Mouse (Mus musculus) megakaryocyte-erythroid progenitor cell, adult 5-6 weeks (primary cell): ENCODE data around the gene Cog7. TPM values are rescaled to one million over a fixed set of nuclear protein-coding genes. Genes with fewer than 3 reads are reported as not detected.

Experiments used
- ATAC-seq: replicated peaks from 2 replicates; pipeline ENCODE4 v1.8.0; 2016; ENCODE audit warnings: mild to moderate bottlenecking, inconsistent platforms; ENCODE audit not compliant: severe bottlenecking, poor library complexity, low FRiP score, low TSS enrichment
- total RNA-seq, 2 experiments: library from RNA; stranded (forward) in 1 of 2; stranded (reverse) in 1 of 2; fragments of 200-1000, 215-1000 nt in 1 of 2; fragments of >200 nt in 1 of 2; fragmentation: Nextera tagmentation in 1 of 2; gene quantifications; 2 replicates each; pipeline ENCODE4 v1.2.3; 2014 to 2017

Gene Cog7
- total RNA-seq (2014; fragmentation: Nextera tagmentation) (15.1 and 16.2 TPM in 2 replicates), total RNA-seq (2017) (10.9 and 11.2 TPM in 2 replicates)

GRCm38 (mm10) chr7:121981307-121981871 lies at the start of gene Cog7:
Cog7 (minus strand) TSS chr7:121981711.
- ATAC-seq, result peak; percentile 86

GRCm38 (mm10) chr7:122022131-122022530 lies 40.6 kb upstream of the Cog7 start:
- ATAC-seq, result no peak

- peak; percentile 84 for ATAC-seq
These were observed 39.3 kb upstream of the Cog7 start, which contains the start of gene Gga2 for GRCm38 (mm10) chr7:122020667-122021354. Gga2 (minus strand) TSS chr7:122021222.

- ATAC-seq, result 0 out of 2 replicates have a peak, but pooled peaks have one; percentile 6
These were observed 38.8 kb upstream of the Cog7 start for GRCm38 (mm10) chr7:122020273-122020666.

GRCm38 (mm10) chr7:122018978-122019377 lies 37.5 kb upstream of the Cog7 start:
- ATAC-seq, result no peak

- peak; percentile 84 for ATAC-seq
These were observed 36.7 kb upstream of the Cog7 start for GRCm38 (mm10) chr7:122018247-122018646.

GRCm38 (mm10) chr7:122015734-122016133 lies 34.2 kb upstream of the Cog7 start:
- no peak for ATAC-seq

- peak; percentile 40; the same call in 1 of the 2 replicates for ATAC-seq
These were observed 33.6 kb upstream of the Cog7 start for GRCm38 (mm10) chr7:122015105-122015504.

- ATAC-seq, result no peak
These were observed 31.4 kb upstream of the Cog7 start for GRCm38 (mm10) chr7:122012949-122013348.

GRCm38 (mm10) chr7:122012370-122012769 lies 30.9 kb upstream of the Cog7 start:
- ATAC-seq, result no peak

- ATAC-seq, result no peak
These were observed 18.9 kb upstream of the Cog7 start for GRCm38 (mm10) chr7:122000396-122000795.

- ATAC-seq, result no peak
These were observed 14.4 kb upstream of the Cog7 start for GRCm38 (mm10) chr7:121995961-121996360.

- ATAC-seq, result peak; percentile 81
These were observed 6.5 kb downstream of the Cog7 start for GRCm38 (mm10) chr7:121975031-121975430.

- ATAC-seq, result no peak
These were observed 9.8 kb downstream of the Cog7 start for GRCm38 (mm10) chr7:121971698-121972097.

GRCm38 (mm10) chr7:121970250-121970649 lies 11.3 kb downstream of the Cog7 start:
- ATAC-seq, result peak; percentile 39

GRCm38 (mm10) chr7:121968816-121969215 lies 12.7 kb downstream of the Cog7 start:
- ATAC-seq, result no peak

GRCm38 (mm10) chr7:121968242-121968641 lies 13.3 kb downstream of the Cog7 start:
- ATAC-seq, result peak; percentile 63

- peak; percentile 53 for ATAC-seq
These were observed 15.3 kb downstream of the Cog7 start for GRCm38 (mm10) chr7:121966169-121966568.

GRCm38 (mm10) chr7:121963883-121964398 lies 17.6 kb downstream of the Cog7 start:
- ATAC-seq, result peak; percentile 51; the same call in 1 of the 2 replicates

- ATAC-seq, result no peak
These were observed 18.9 kb downstream of the Cog7 start for GRCm38 (mm10) chr7:121962571-121962959.
